Mouse (Mus musculus): ENCODE measurements around the gene Dop1b. TPM values are rescaled to one million over a fixed set of nuclear protein-coding genes. Genes with fewer than 3 reads are reported as not detected.

Gene Dop1b
- polyA plus RNA-seq, 1 experiment from 2014 or later: 5.3 TPM

GRCm38 (mm10) chr16:93721771-93722170, 10.1 kb downstream of the Dop1b start:
- 82% methylated on average over 5 of the region's 5 CpGs for WGBS
- Histone ChIP-seq H3K4me3 (no peak overlapping the region), H3K36me3 (no peaks in the 10 kb centered on the region), H3K27ac (no peak overlapping the region), H3K27me3 (ENCODE audit: low read depth, poor library complexity, severe bottlenecking) (no peaks in the 10 kb centered on the region), H3K9me3 (replicated peaks) (no peaks in the 10 kb centered on the region), H3K4me1 (peaks cover 8% of the 10 kb centered on the region)
- no peak for DNase-seq (ENCODE audit: low spot score)

- DNase-seq (ENCODE audit: low spot score): no peak
- WGBS: 81% methylated on average over 2 of the region's 2 CpGs
Observed at GRCm38 (mm10) chr16:93722476-93722875, 10.8 kb downstream of the Dop1b start.

GRCm38 (mm10) chr16:93725417-93726144, 13.9 kb downstream of the Dop1b start:
- Histone ChIP-seq H3K4me1 (0 out of 2 replicates have a peak, but pooled peaks cover 3% of the 10 kb centered on the region), H3K27ac (no peak overlapping the region), H3K9me3 (replicated peaks) (no peaks in the 10 kb centered on the region), H3K27me3 (ENCODE audit: low read depth, poor library complexity, severe bottlenecking) (no peaks in the 10 kb centered on the region), H3K36me3 (no peaks in the 10 kb centered on the region), H3K4me3 (no peak overlapping the region)
- WGBS: 65% methylated on average over 8 of the region's 8 CpGs
- DNase-seq (ENCODE audit: low spot score): no peak

More at GRCm38 (mm10) chr16:93722476-93722875, 10.8 kb downstream of the Dop1b start:
- Histone ChIP-seq H3K36me3 (no peaks in the 10 kb centered on the region), H3K9me3 (replicated peaks) (no peaks in the 10 kb centered on the region), H3K27me3 (ENCODE audit: low read depth, poor library complexity, severe bottlenecking) (no peaks in the 10 kb centered on the region), H3K4me1 (peaks cover 1% of the 10 kb centered on the region; the same call in 1 of the 2 replicates), H3K27ac (no peak overlapping the region), H3K4me3 (no peak overlapping the region)

- Histone ChIP-seq H3K4me1 (0 out of 2 replicates have a peak, but pooled peaks cover 3% of the 10 kb centered on the region), H3K36me3 (no peaks in the 10 kb centered on the region), H3K27ac (no peak overlapping the region), H3K4me3 (no peak overlapping the region), H3K27me3 (ENCODE audit: low read depth, poor library complexity, severe bottlenecking) (no peaks in the 10 kb centered on the region), H3K9me3 (replicated peaks) (no peaks in the 10 kb centered on the region)
- DNase-seq (ENCODE audit: low spot score): no peak
- WGBS: 91% methylated on average over 4 of the region's 4 CpGs
Observed at GRCm38 (mm10) chr16:93726186-93726585, 14.5 kb downstream of the Dop1b start.

- H3K36me3 ChIP-seq: no peaks in the 10 kb centered on the region
- H3K27me3 ChIP-seq (ENCODE audit: low read depth, poor library complexity, severe bottlenecking): no peaks in the 10 kb centered on the region
- WGBS: 84% methylated on average over 9 of the region's 9 CpGs
- 0 out of 2 replicates have a peak, but pooled peaks cover 3% of the 10 kb centered on the region for H3K4me1 ChIP-seq
- no peak for DNase-seq (ENCODE audit: low spot score)
- H3K4me3 ChIP-seq: no peak overlapping the region
- H3K27ac ChIP-seq: no peak overlapping the region
- H3K9me3 ChIP-seq (replicated peaks): no peaks in the 10 kb centered on the region
Observed at GRCm38 (mm10) chr16:93728676-93729075, 17.0 kb downstream of the Dop1b start.

GRCm38 (mm10) chr16:93729801-93730721, 18.4 kb downstream of the Dop1b start:
- Histone ChIP-seq H3K36me3 (no peaks in the 10 kb centered on the region), H3K4me1 (0 out of 2 replicates have a peak, but pooled peaks cover 10% of the 10 kb centered on the region), H3K4me3 (no peak overlapping the region), H3K27ac (no peak overlapping the region), H3K9me3 (replicated peaks) (no peaks in the 10 kb centered on the region), H3K27me3 (ENCODE audit: low read depth, poor library complexity, severe bottlenecking) (no peaks in the 10 kb centered on the region)
- 89% methylated on average over 23 of the region's 23 CpGs for WGBS
- DNase-seq (ENCODE audit: low spot score): no peak

- DNase-seq (ENCODE audit: low spot score): no peak
- 0 out of 2 replicates have a peak, but pooled peaks cover 10% of the 10 kb centered on the region for H3K4me1 ChIP-seq
- WGBS: 90% methylated on average over 8 of the region's 8 CpGs
- no peak overlapping the region for H3K4me3 ChIP-seq
- H3K27ac ChIP-seq: no peak overlapping the region
- no peaks in the 10 kb centered on the region for H3K9me3 ChIP-seq (replicated peaks)
- H3K27me3 ChIP-seq (ENCODE audit: low read depth, poor library complexity, severe bottlenecking): no peaks in the 10 kb centered on the region
- H3K36me3 ChIP-seq: no peaks in the 10 kb centered on the region
Observed at GRCm38 (mm10) chr16:93731310-93731709, 19.6 kb downstream of the Dop1b start.

- no peak overlapping the region for H3K27ac ChIP-seq
- no peaks in the 10 kb centered on the region for H3K27me3 ChIP-seq (ENCODE audit: low read depth, poor library complexity, severe bottlenecking)
- H3K4me3 ChIP-seq: no peak overlapping the region
- H3K36me3 ChIP-seq: no peaks in the 10 kb centered on the region
- no peak for DNase-seq (ENCODE audit: low spot score)
- H3K9me3 ChIP-seq (replicated peaks): no peaks in the 10 kb centered on the region
- 0 out of 2 replicates have a peak, but pooled peaks cover 10% of the 10 kb centered on the region for H3K4me1 ChIP-seq
- WGBS: 80% methylated on average over 18 of the region's 18 CpGs
Observed at GRCm38 (mm10) chr16:93732875-93733569, 21.3 kb downstream of the Dop1b start.

GRCm38 (mm10) chr16:93739251-93739650, 27.5 kb downstream of the Dop1b start:
- Histone ChIP-seq H3K36me3 (no peaks in the 10 kb centered on the region), H3K9me3 (replicated peaks) (no peaks in the 10 kb centered on the region), H3K4me3 (no peak overlapping the region), H3K27me3 (ENCODE audit: low read depth, poor library complexity, severe bottlenecking) (no peaks in the 10 kb centered on the region), H3K27ac (no peak overlapping the region), H3K4me1 (0 out of 2 replicates have a peak, but pooled peaks cover 10% of the 10 kb centered on the region)
- DNase-seq (ENCODE audit: low spot score): no peak
- WGBS: 95% methylated on average over 11 of the region's 11 CpGs

GRCm38 (mm10) chr16:93742903-93743302, 31.2 kb downstream of the Dop1b start:
- Histone ChIP-seq H3K36me3 (no peaks in the 10 kb centered on the region), H3K27me3 (ENCODE audit: low read depth, poor library complexity, severe bottlenecking) (no peaks in the 10 kb centered on the region), H3K4me3 (no peak overlapping the region), H3K4me1 (0 out of 2 replicates have a peak, but pooled peaks cover 7% of the 10 kb centered on the region), H3K9me3 (replicated peaks) (no peaks in the 10 kb centered on the region), H3K27ac (no peak overlapping the region)
- no peak for DNase-seq (ENCODE audit: low spot score)
- 74% methylated on average over 1 of the region's 1 CpGs for WGBS

GRCm38 (mm10) chr16:93744049-93744490, 32.4 kb downstream of the Dop1b start:
- H3K27ac ChIP-seq: no peak overlapping the region
- no peaks in the 10 kb centered on the region for H3K9me3 ChIP-seq (replicated peaks)
- H3K36me3 ChIP-seq: no peaks in the 10 kb centered on the region
- no peak overlapping the region for H3K4me3 ChIP-seq
- H3K4me1 ChIP-seq: 0 out of 2 replicates have a peak, but pooled peaks cover 7% of the 10 kb centered on the region
- H3K27me3 ChIP-seq (ENCODE audit: low read depth, poor library complexity, severe bottlenecking): no peaks in the 10 kb centered on the region
- no peak for DNase-seq (ENCODE audit: low spot score)
- WGBS: 71% methylated on average over 5 of the region's 5 CpGs

GRCm38 (mm10) chr16:93744804-93745340, 33.2 kb downstream of the Dop1b start:
- Histone ChIP-seq H3K27me3 (ENCODE audit: low read depth, poor library complexity, severe bottlenecking) (no peaks in the 10 kb centered on the region), H3K36me3 (no peaks in the 10 kb centered on the region), H3K27ac (no peak overlapping the region), H3K4me1 (0 out of 2 replicates have a peak, but pooled peaks cover 4% of the 10 kb centered on the region), H3K9me3 (replicated peaks) (no peaks in the 10 kb centered on the region), H3K4me3 (no peak overlapping the region)
- 78% methylated on average over 10 of the region's 10 CpGs for WGBS
- no peak for DNase-seq (ENCODE audit: low spot score)
